Mouse (Mus musculus) left cerebral cortex, postnatal 25 days (tissue): Measurements from ENCODE around the gene Sec24b. TPM values are rescaled to one million over a fixed set of nuclear protein-coding genes. Genes with fewer than 3 reads are reported as not detected.

Experiments
- DNase-seq, 2 experiments: peaks; one replicate each; pipeline ENCODE4 v3.0.0; 2022; ENCODE audit warnings: low spot score in 2 of 2, mixed read lengths in 1 of 2
- intact Hi-C: fragments of 180-260 bp; cut with DNase I; formaldehyde crosslinking; loops from one replicate; pipeline ENCODE4 v1.15.1; 2025
- total RNA-seq, 2 experiments: library from RNA; stranded (reverse); gene quantifications; 2 replicates each; pipeline ENCODE4 v1.2.3; 2021

The Sec24b gene
- total RNA-seq, 2 experiments from 2014 or later = 51.2 to 58.7 TPM

- no peak for DNase-seq
- intact Hi-C loops = no loop called here
These were observed 76.0 kb downstream of the Sec24b start for GRCm38 (mm10) chr3:129985335-129985734.

- intact Hi-C loops = no loop called here
- DNase-seq = no peak
These were observed 76.6 kb downstream of the Sec24b start for GRCm38 (mm10) chr3:129984797-129985196.

GRCm38 (mm10) chr3:129982271-129982670 lies 79.1 kb downstream of the Sec24b start:
- intact Hi-C loops = no loop called here
- peak in 1 of 2 experiments; percentile 31 for DNase-seq

- intact Hi-C loops = no loop called here
- no peak for DNase-seq
These were observed 79.6 kb downstream of the Sec24b start for GRCm38 (mm10) chr3:129981756-129982155.

- no peak for DNase-seq
- intact Hi-C loops = no loop called here
These were observed 81.8 kb downstream of the Sec24b start for GRCm38 (mm10) chr3:129979510-129979909.

- no peak for DNase-seq
- intact Hi-C loops = no loop called here
These were observed 82.6 kb downstream of the Sec24b start for GRCm38 (mm10) chr3:129978716-129979115.

GRCm38 (mm10) chr3:129976317-129976716 lies 85.0 kb downstream of the Sec24b start:
- no peak for DNase-seq
- intact Hi-C loops = no loop called here

GRCm38 (mm10) chr3:129970529-129971515 lies 90.5 kb downstream of the Sec24b start:
- intact Hi-C loops = no loop called here
- DNase-seq = no peak

- DNase-seq = no peak
These were observed 91.6 kb downstream of the Sec24b start, which contains the start of gene Mcub for GRCm38 (mm10) chr3:129969432-129970395. Gene Mcub (minus strand): TSS chr3:129970206.

GRCm38 (mm10) chr3:129969031-129969430 lies 92.3 kb downstream of the Sec24b start:
- intact Hi-C loops = no loop called here

More at GRCm38 (mm10) chr3:129969432-129970395, 91.6 kb downstream of the Sec24b start, which contains the start of gene Mcub:
- intact Hi-C loops = no loop called here

GRCm38 (mm10) chr3:129967874-129968273 lies 93.5 kb downstream of the Sec24b start:
- intact Hi-C loops = no loop called here

More at GRCm38 (mm10) chr3:129969031-129969430, 92.3 kb downstream of the Sec24b start:
- no peak for DNase-seq

GRCm38 (mm10) chr3:129964681-129965080 lies 96.7 kb downstream of the Sec24b start:
- no peak for DNase-seq
- intact Hi-C loops = no loop called here

More at GRCm38 (mm10) chr3:129967874-129968273, 93.5 kb downstream of the Sec24b start:
- DNase-seq = no peak

- no peak for DNase-seq
- intact Hi-C loops = no loop called here
These were observed 98.8 kb downstream of the Sec24b start for GRCm38 (mm10) chr3:129962533-129962932.

GRCm38 (mm10) chr3:129953296-129953695 lies 108.1 kb downstream of the Sec24b start:
- DNase-seq = no peak
- intact Hi-C loops = no loop called here

- intact Hi-C loops = no loop called here
- no peak for DNase-seq
These were observed 112.1 kb downstream of the Sec24b start for GRCm38 (mm10) chr3:129949158-129949773.

GRCm38 (mm10) chr3:129948359-129948758 lies 113.0 kb downstream of the Sec24b start:
- intact Hi-C loops = no loop called here
- peak; percentile 31 to 87 for DNase-seq

GRCm38 (mm10) chr3:129946217-129946914 lies 115.0 kb downstream of the Sec24b start:
- intact Hi-C loops = no loop called here
- no peak for DNase-seq

GRCm38 (mm10) chr3:129943813-129944212 lies 117.5 kb downstream of the Sec24b start:
- intact Hi-C loops = no loop called here

GRCm38 (mm10) chr3:129941291-129941690 lies 120.1 kb downstream of the Sec24b start:
- DNase-seq = no peak
- intact Hi-C loops = no loop called here

More at GRCm38 (mm10) chr3:129943813-129944212, 117.5 kb downstream of the Sec24b start:
- DNase-seq = no peak
